Mouse (Mus musculus) neural tube, embryonic 12.5 days (tissue): ENCODE measurements around the gene Tmem123. TPM values are rescaled to one million over a fixed set of nuclear protein-coding genes. Genes with fewer than 3 reads are reported as not detected.

Experiments used
- ATAC-seq: fragments of 200-750 bp; cut with Nextera tagmentation; 2 replicates; pipeline ENCODE4 v1.8.0; 2017; ENCODE audit warnings: low read depth, mild to moderate bottlenecking, moderate TSS enrichment, moderate library complexity; ENCODE audit not compliant: low FRiP score
- H3K27ac ChIP-seq: fragments of 300-500 bp; sonication (generic); 2 replicates; pipeline ENCODE4 v1.5.1; 2016
- H3K27me3 ChIP-seq: fragments of 300-500 bp; sonication (generic); replicated peaks from 2 replicates; pipeline ENCODE4 v1.6.1; 2016; ENCODE audit warnings: mild to moderate bottlenecking
- H3K36me3 ChIP-seq: fragments of 300-500 bp; sonication (generic); 2 replicates; pipeline ENCODE4 v1.6.1; 2016; ENCODE audit warnings: mild to moderate bottlenecking
- H3K4me1 ChIP-seq: fragments of 300-500 bp; sonication (generic); 2 replicates; pipeline ENCODE4 v1.6.1; 2016
- H3K4me2 ChIP-seq: fragments of 300-500 bp; sonication (generic); replicated peaks from 2 replicates; pipeline ENCODE4 v1.6.1; 2016; ENCODE audit warnings: mild to moderate bottlenecking
- H3K4me3 ChIP-seq: fragments of 300-500 bp; sonication (generic); 2 replicates; pipeline ENCODE4 v1.5.1; 2016
- H3K9ac ChIP-seq: fragments of 300-500 bp; sonication (generic); 2 replicates; pipeline ENCODE4 v1.6.1; 2016; ENCODE audit warnings: mild to moderate bottlenecking
- H3K9me3 ChIP-seq: fragments of 300-500 bp; sonication (generic); 2 replicates; pipeline ENCODE4 v1.6.1; 2016; ENCODE audit warnings: mild to moderate bottlenecking
- WGBS: fragments of 180-500 bp; shearing (Covaris S2); methylation state at CpG from one replicate; pipeline ENCODE4 v1.1.7; 2016; 5-methylcytosine and 5-hydroxymethylcytosine counted together
- polyA plus RNA-seq: library from polyadenylated mRNA; unstranded; fragments of >200 nt; fragmentation: Nextera tagmentation; extraction: Ambion mirVana; gene quantifications from 2 replicates; pipeline ENCODE4 v1.2.1, GENCODE M21; 2016

The Tmem123 gene
- polyA plus RNA-seq, 1 experiment from 2014 or later: 70.4 TPM

- H3K4me3 ChIP-seq: no peak overlapping the region
- peaks cover 14% of the 10 kb centered on the region for H3K36me3 ChIP-seq
- no peak overlapping the region for H3K9ac ChIP-seq
- no peak overlapping the region for H3K27ac ChIP-seq
- ATAC-seq: no peak
- 91% methylated on average over 2 of the region's 2 CpGs for WGBS
- H3K9me3 ChIP-seq: no peaks in the 10 kb centered on the region
- H3K27me3 ChIP-seq: no peaks in the 10 kb centered on the region
- no peak overlapping the region for H3K4me2 ChIP-seq
- no peaks in the 10 kb centered on the region for H3K4me1 ChIP-seq
Measured at GRCm38 (mm10) chr9:7793561-7793960, 29.7 kb downstream of the Tmem123 start.

- no peak overlapping the region for H3K27ac ChIP-seq
- H3K9ac ChIP-seq: no peak overlapping the region
- H3K4me3 ChIP-seq: no peak overlapping the region
- peaks cover 14% of the 10 kb centered on the region for H3K36me3 ChIP-seq
- H3K4me1 ChIP-seq: no peaks in the 10 kb centered on the region
- no peaks in the 10 kb centered on the region for H3K9me3 ChIP-seq
- H3K27me3 ChIP-seq: no peaks in the 10 kb centered on the region
- ATAC-seq: no peak
- no peak overlapping the region for H3K4me2 ChIP-seq
Measured at GRCm38 (mm10) chr9:7795581-7795980, 31.7 kb downstream of the Tmem123 start.

GRCm38 (mm10) chr9:7796129-7796864 is 32.5 kb downstream of the Tmem123 start:
- peaks cover 12% of the 10 kb centered on the region for H3K36me3 ChIP-seq
- H3K27ac ChIP-seq: no peak overlapping the region
- no peak for ATAC-seq
- no peaks in the 10 kb centered on the region for H3K27me3 ChIP-seq
- H3K4me3 ChIP-seq: no peak overlapping the region
- no peaks in the 10 kb centered on the region for H3K4me1 ChIP-seq
- no peak overlapping the region for H3K9ac ChIP-seq
- H3K4me2 ChIP-seq: no peak overlapping the region
- WGBS: 76% methylated on average over 6 of the region's 6 CpGs
- no peaks in the 10 kb centered on the region for H3K9me3 ChIP-seq

DNA sequence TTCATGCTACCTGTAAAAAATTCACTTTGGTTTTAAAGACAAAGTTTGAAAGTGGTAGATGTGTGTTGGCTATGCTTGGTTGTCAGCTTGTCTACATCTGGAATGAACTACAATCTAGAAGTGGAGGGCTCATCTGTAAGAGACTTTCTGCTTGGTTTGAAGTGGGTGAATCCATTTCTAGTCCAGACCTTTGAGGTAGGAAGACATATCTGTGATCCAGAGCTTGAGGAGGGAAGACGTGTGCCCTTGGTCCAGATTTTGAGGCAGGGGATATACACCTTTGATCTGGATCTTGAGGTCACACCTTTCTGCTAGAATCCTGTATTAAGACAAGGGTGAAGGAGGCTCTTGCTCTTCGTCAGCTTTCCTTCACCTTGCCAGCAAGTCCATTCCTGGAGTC is 33.7 kb downstream of the Tmem123 start:
- Histone ChIP-seq H3K36me3 (peaks cover 8% of the 10 kb centered on the region), H3K27me3 (no peaks in the 10 kb centered on the region), H3K4me2 (no peak overlapping the region), H3K4me1 (no peaks in the 10 kb centered on the region), H3K9ac (no peak overlapping the region), H3K4me3 (no peak overlapping the region), H3K27ac (no peak overlapping the region), H3K9me3 (no peaks in the 10 kb centered on the region)
- 88% methylated on average over 2 of the region's 2 CpGs for WGBS
- no peak for ATAC-seq

DNA sequence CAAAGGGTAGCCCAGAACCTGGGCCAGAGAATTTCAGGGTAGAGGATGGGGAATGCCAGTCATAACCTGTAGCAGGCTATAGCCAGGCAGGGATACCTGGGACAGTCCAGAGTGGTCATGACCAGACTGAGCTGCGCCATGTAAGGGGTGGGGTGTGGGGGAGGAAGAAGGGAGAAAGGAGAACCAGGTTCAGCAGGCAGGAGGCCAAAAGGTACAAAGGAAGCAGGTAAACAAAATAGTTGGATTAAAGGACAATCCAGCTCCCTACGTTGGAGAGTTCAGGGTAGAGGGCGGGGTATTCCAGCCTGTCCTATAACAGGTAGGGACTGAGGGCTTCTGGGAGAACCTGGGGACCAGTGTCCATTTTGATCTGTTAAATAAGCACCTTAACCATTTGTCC is 34.7 kb downstream of the Tmem123 start:
- Histone ChIP-seq H3K9ac (no peak overlapping the region), H3K4me1 (no peaks in the 10 kb centered on the region), H3K27ac (no peak overlapping the region), H3K4me3 (no peak overlapping the region), H3K27me3 (no peaks in the 10 kb centered on the region), H3K4me2 (no peak overlapping the region), H3K36me3 (peaks cover 6% of the 10 kb centered on the region), H3K9me3 (no peaks in the 10 kb centered on the region)
- no peak for ATAC-seq
- 91% methylated on average over 3 of the region's 3 CpGs for WGBS

DNA sequence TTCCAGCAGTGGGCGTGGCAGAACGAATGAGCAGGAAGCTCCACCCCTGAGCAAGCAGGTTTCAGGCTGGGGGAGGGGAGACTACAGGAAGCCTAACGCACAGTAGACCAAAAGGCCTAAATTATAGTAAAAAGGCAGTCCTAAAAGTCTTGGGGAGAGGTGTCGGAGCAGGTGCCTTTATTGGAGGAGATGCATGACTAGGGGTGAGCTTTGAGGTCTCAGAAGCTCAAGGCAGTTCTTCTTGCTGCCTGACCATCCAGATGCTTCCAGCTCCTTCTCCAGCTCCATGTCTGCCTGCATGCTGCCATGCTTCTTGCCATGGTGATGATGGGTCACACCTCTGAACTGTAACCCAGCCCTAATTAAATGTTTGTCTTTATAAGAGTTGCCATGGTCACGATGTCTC is 41.3 kb downstream of the Tmem123 start:
- no peaks in the 10 kb centered on the region for H3K36me3 ChIP-seq
- no peak overlapping the region for H3K4me2 ChIP-seq
- H3K9ac ChIP-seq: no peak overlapping the region
- H3K27me3 ChIP-seq: no peaks in the 10 kb centered on the region
- no peak overlapping the region for H3K27ac ChIP-seq
- H3K4me1 ChIP-seq: no peaks in the 10 kb centered on the region
- no peak overlapping the region for H3K4me3 ChIP-seq
- ATAC-seq: no peak
- 62% methylated on average over 5 of the region's 5 CpGs for WGBS
- no peaks in the 10 kb centered on the region for H3K9me3 ChIP-seq

GRCm38 (mm10) chr9:7822758-7823157 is 58.9 kb downstream of the Tmem123 start:
- H3K4me1 ChIP-seq: no peaks in the 10 kb centered on the region
- no peak overlapping the region for H3K4me3 ChIP-seq
- H3K9ac ChIP-seq: no peak overlapping the region
- 87% methylated on average over 3 of the region's 3 CpGs for WGBS
- no peak for ATAC-seq
- H3K27me3 ChIP-seq: no peaks in the 10 kb centered on the region
- H3K36me3 ChIP-seq: peaks cover 32% of the 10 kb centered on the region
- H3K4me2 ChIP-seq: no peak overlapping the region
- H3K27ac ChIP-seq: no peak overlapping the region
- no peaks in the 10 kb centered on the region for H3K9me3 ChIP-seq

DNA sequence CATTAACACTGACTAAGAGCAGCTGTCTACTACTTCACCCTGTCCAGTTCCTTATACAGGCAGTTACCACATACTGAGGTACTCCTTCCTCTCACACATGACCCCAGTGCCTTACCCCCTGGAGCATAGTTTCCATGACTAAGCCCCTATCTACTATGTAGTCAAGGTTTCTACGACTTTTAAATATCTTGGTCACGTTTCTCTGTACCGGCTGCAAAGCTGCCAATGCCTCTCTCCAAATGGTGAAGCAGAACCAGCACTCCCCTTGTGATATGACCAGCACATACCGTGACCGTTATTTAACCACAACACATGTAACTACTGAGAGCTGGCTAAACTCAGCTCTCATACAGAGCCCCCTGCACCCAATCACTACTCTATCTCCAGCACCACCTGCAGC is 61.1 kb downstream of the Tmem123 start:
- H3K36me3 ChIP-seq: peaks cover 17% of the 10 kb centered on the region
- no peaks in the 10 kb centered on the region; the same call in 1 of the 2 replicates for H3K4me1 ChIP-seq
- 90% methylated on average over 5 of the region's 5 CpGs for WGBS
- no peak for ATAC-seq
- H3K9ac ChIP-seq: no peak overlapping the region
- H3K9me3 ChIP-seq: no peaks in the 10 kb centered on the region
- H3K27ac ChIP-seq: no peak overlapping the region
- H3K27me3 ChIP-seq: no peaks in the 10 kb centered on the region
- no peak overlapping the region for H3K4me3 ChIP-seq
- no peak overlapping the region for H3K4me2 ChIP-seq

GRCm38 (mm10) chr9:7828706-7829105 is 64.9 kb downstream of the Tmem123 start:
- no peak for ATAC-seq
- Histone ChIP-seq H3K27ac (no peak overlapping the region), H3K4me1 (peaks cover 6% of the 10 kb centered on the region), H3K4me2 (no peak overlapping the region), H3K27me3 (no peaks in the 10 kb centered on the region), H3K4me3 (no peak overlapping the region), H3K9ac (no peak overlapping the region), H3K36me3 (peaks cover 11% of the 10 kb centered on the region), H3K9me3 (no peaks in the 10 kb centered on the region)
- 94% methylated on average over 4 of the region's 4 CpGs for WGBS

- 89% methylated on average over 9 of the region's 9 CpGs for WGBS
- Histone ChIP-seq H3K27me3 (no peaks in the 10 kb centered on the region), H3K27ac (no peak overlapping the region), H3K9ac (no peak overlapping the region), H3K4me1 (peaks cover 10% of the 10 kb centered on the region), H3K4me3 (no peak overlapping the region), H3K36me3 (peaks cover 15% of the 10 kb centered on the region), H3K4me2 (peak overlapping the region; percentile 30; the same call in 1 of the 2 replicates), H3K9me3 (no peaks in the 10 kb centered on the region)
- ATAC-seq: no peak
Measured at GRCm38 (mm10) chr9:7829531-7830528, 66.0 kb downstream of the Tmem123 start.

- Histone ChIP-seq H3K27ac (no peak overlapping the region), H3K9ac (no peak overlapping the region), H3K4me1 (peaks cover 10% of the 10 kb centered on the region)
Measured at GRCm38 (mm10) chr9:7833421-7833820, 69.6 kb downstream of the Tmem123 start.

GRCm38 (mm10) chr9:7835302-7835701 is 71.5 kb downstream of the Tmem123 start:
- no peak for ATAC-seq
- H3K4me1 ChIP-seq: peaks cover 10% of the 10 kb centered on the region
- H3K36me3 ChIP-seq: peaks cover 12% of the 10 kb centered on the region
- WGBS: 94% methylated on average over 1 of the region's 1 CpGs
- no peaks in the 10 kb centered on the region for H3K27me3 ChIP-seq
- no peak overlapping the region for H3K4me3 ChIP-seq
- no peak overlapping the region for H3K9ac ChIP-seq
- H3K27ac ChIP-seq: no peak overlapping the region
- H3K4me2 ChIP-seq: peak overlapping the region; percentile 69; the same call in 1 of the 2 replicates
- H3K9me3 ChIP-seq: no peaks in the 10 kb centered on the region

More at GRCm38 (mm10) chr9:7833421-7833820, 69.6 kb downstream of the Tmem123 start:
- Histone ChIP-seq H3K4me3 (no peak overlapping the region), H3K27me3 (no peaks in the 10 kb centered on the region), H3K4me2 (peak overlapping the region; percentile 31; the same call in 1 of the 2 replicates), H3K9me3 (no peaks in the 10 kb centered on the region), H3K36me3 (peaks cover 12% of the 10 kb centered on the region)
- WGBS: 91% methylated on average over 6 of the region's 6 CpGs
- no peak for ATAC-seq
